In the genomic region with DNA sequence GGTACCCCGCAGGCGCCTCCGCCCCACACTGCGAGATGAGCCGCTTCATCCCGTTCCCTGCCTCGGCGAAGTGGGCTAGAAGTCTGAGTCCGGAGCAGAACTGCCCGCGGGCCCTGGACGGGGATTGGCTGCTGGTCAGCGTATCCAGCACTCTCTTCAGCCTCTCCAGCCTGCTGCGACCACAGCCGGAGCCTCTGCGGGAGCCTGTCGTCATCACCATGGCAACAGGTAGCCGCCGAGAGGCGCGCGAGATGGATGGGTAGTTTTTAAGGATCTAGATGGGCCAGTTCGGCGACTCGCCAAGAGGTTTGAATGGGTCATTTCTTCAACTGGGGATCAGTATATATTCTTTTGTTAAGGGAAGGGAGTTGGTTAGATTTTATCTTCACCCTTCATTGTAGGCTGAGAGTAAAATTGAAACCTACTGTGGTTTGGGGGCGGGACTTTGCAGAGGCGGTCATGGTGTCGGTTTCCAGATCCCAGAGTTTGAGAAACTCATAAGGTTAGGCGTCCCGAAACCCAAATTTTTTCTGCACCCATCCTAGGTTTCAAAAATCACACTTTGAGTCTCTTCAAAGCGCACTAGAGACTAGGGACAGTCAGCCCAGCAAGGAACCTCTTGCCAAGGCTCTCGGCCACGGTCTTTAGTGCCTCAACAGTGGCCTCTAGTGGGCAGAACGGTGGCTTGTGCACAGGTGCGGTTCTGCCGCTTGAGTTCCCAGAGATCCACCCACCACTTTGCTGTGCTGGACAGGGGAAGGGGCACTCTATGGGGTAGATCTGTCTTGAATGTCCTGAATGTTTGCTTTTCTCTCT, we compare ENCODE assay signal across 8 mouse cellular contexts. TPM values are rescaled to one million over a fixed set of nuclear protein-coding genes. Genes with fewer than 3 reads are reported as not detected.
DNase-seq lines count a peak whose midpoint lies in the region; ATAC-seq and TF ChIP-seq lines count a peak whose summit lies in the region.

No protein-coding gene starts in this region.

- H3K4me3 ChIP-seq in embryonic facial prominence, embryonic 14.5 days (ENCODE audit: low read depth, low read length): peak overlapping the region; percentile 66
- peak overlapping the region; percentile 77 to 92 for H3K4me3 ChIP-seq in liver, embryonic 14.5 days (ENCODE audit: insufficient read depth in 1 of 2, low read depth in 2 of 2, low read length in 2 of 2)
- peak overlapping the region; percentile 77 for H3K4me3 ChIP-seq in stomach, postnatal 0 days (ENCODE audit: low read depth, low read length)

- ATAC-seq in embryonic facial prominence, embryonic 14.5 days (ENCODE audit: low read depth): peak; percentile 17; the same call in 1 of the 2 replicates
- peak; percentile 26; the same call in 1 of the 2 replicates for ATAC-seq in liver, embryonic 14.5 days (ENCODE audit: insufficient read depth)
- ATAC-seq in stomach, postnatal 0 days (ENCODE audit: low FRiP score, low TSS enrichment): peak; percentile 9; the same call in 1 of the 2 replicates

- H3K4me1 ChIP-seq in embryonic facial prominence, embryonic 14.5 days (ENCODE audit: control insufficient read depth, insufficient read depth, low read length): peaks cover 5% of the 10 kb centered on the region
- peaks cover 7 to 16% of the 10 kb centered on the region in 2 experiments for H3K4me1 ChIP-seq in liver, embryonic 14.5 days (replicated peaks; ENCODE audit: control insufficient read depth in 2 of 2, insufficient read depth in 2 of 2, low read length in 1 of 2)
- no peaks in the 10 kb centered on the region for H3K4me1 ChIP-seq in stomach, postnatal 0 days (replicated peaks; ENCODE audit: control insufficient read depth, insufficient read depth)

- WGBS in embryonic facial prominence, embryonic 14.5 days: 1% methylated on average over 36 of the region's 36 CpGs
- WGBS in liver, embryonic 14.5 days (ENCODE audit: insufficient replicate concordance): under 1% methylated on average over 36 of the region's 36 CpGs
- under 1% methylated on average over 36 of the region's 36 CpGs for WGBS in stomach, postnatal 0 days

- H3K36me3 ChIP-seq in embryonic facial prominence, embryonic 14.5 days (ENCODE audit: control insufficient read depth, insufficient read depth, low read length): peaks cover 9% of the 10 kb centered on the region; the same call in 1 of the 2 replicates
- peaks cover 8% of the 10 kb centered on the region for H3K36me3 ChIP-seq in liver, embryonic 14.5 days (replicated peaks; ENCODE audit: control insufficient read depth, insufficient read depth, low read depth)
- H3K36me3 ChIP-seq in stomach, postnatal 0 days (ENCODE audit: control insufficient read depth, insufficient read depth, low read length): peaks cover 3% of the 10 kb centered on the region; the same call in 1 of the 2 replicates

- peak; percentile 90 to 91 for DNase-seq in B cell, adult 2 months
- peak; percentile 88 to 89 for DNase-seq in adrenal gland, postnatal 36 days
- DNase-seq in embryonic facial prominence, embryonic 14.5 days (ENCODE audit: low spot score): peak; percentile 89
- peak; percentile 74 to 82 for DNase-seq in heart, adult 9 months (ENCODE audit: low spot score in 2 of 2)
- peak; percentile 91 for DNase-seq in kidney, adult 9 months
- peak; percentile 70 to 81 (median 73) for DNase-seq in liver, embryonic 14.5 days (ENCODE audit: low read depth in 3 of 3, low spot score in 3 of 3)
- peak; percentile 85 for DNase-seq in neural tube, embryonic 10.5 days (ENCODE audit: extremely low spot score, low spot score)
- peak; percentile 90 for DNase-seq in stomach, postnatal 0 days (ENCODE audit: low spot score)

- peak; percentile 99 for TF ChIP-seq CTCF in liver, embryonic 14.5 days (IDR thresholded peaks at IDR 0.05; ENCODE audit: low read depth)
- TF ChIP-seq CTCF in stomach, postnatal 0 days (IDR thresholded peaks at IDR 0.05; ENCODE audit: low read depth): peak; percentile 91

- TF ChIP-seq EP300 in liver, embryonic 14.5 days (IDR thresholded peaks at IDR 0.05; ENCODE audit: low read depth): no peak
- TF ChIP-seq EP300 in stomach, postnatal 0 days (optimal IDR thresholded peaks at IDR 0.05): no peak

- peak overlapping the region; percentile 68 for H3K9ac ChIP-seq in embryonic facial prominence, embryonic 14.5 days (ENCODE audit: low read depth, low read length)
- H3K9ac ChIP-seq in liver, embryonic 14.5 days (replicated peaks): peak overlapping the region; percentile 84
- H3K9ac ChIP-seq in stomach, postnatal 0 days (ENCODE audit: low read length): peak overlapping the region; percentile 82

- H3K27ac ChIP-seq in embryonic facial prominence, embryonic 14.5 days (replicated peaks; ENCODE audit: low read depth, low read length): no peak overlapping the region; the same call in 1 of the 2 replicates
- H3K27ac ChIP-seq in liver, embryonic 14.5 days: peak overlapping the region; percentile 78
- H3K27ac ChIP-seq in stomach, postnatal 0 days (replicated peaks): peak overlapping the region; percentile 89

- H3K4me2 ChIP-seq in embryonic facial prominence, embryonic 14.5 days (ENCODE audit: low read depth, low read length): peak overlapping the region; percentile 97
- H3K4me2 ChIP-seq in liver, embryonic 14.5 days (ENCODE audit: low read depth): peak overlapping the region; percentile 88
- H3K4me2 ChIP-seq in stomach, postnatal 0 days (replicated peaks; ENCODE audit: low read depth): peak overlapping the region; percentile 96

- H3K9me3 ChIP-seq in embryonic facial prominence, embryonic 14.5 days (ENCODE audit: control insufficient read depth, low read length): no peaks in the 10 kb centered on the region
- peaks cover 5% of the 10 kb centered on the region for H3K9me3 ChIP-seq in liver, embryonic 14.5 days (ENCODE audit: control insufficient read depth, low read length)
- no peaks in the 10 kb centered on the region for H3K9me3 ChIP-seq in stomach, postnatal 0 days (ENCODE audit: control insufficient read depth, low read length)

- no peaks in the 10 kb centered on the region for H3K27me3 ChIP-seq in embryonic facial prominence, embryonic 14.5 days (replicated peaks; ENCODE audit: control insufficient read depth, insufficient read depth, low read length)
- no peaks in the 10 kb centered on the region for H3K27me3 ChIP-seq in liver, embryonic 14.5 days (ENCODE audit: control insufficient read depth, insufficient read depth, low read length)
- H3K27me3 ChIP-seq in stomach, postnatal 0 days (ENCODE audit: control insufficient read depth, insufficient read depth, low read length): no peaks in the 10 kb centered on the region

RNA-seq across cellular contexts. Expression of a gene that starts 4.8 kb away (rescaled TPM):
- total RNA-seq in adrenal gland, postnatal 36 days (2021): 10 to 100 TPM; 26.5 to 36.1 TPM
- polyA plus RNA-seq in embryonic facial prominence, embryonic 14.5 days (2014; fragmentation: Nextera tagmentation; extraction: Ambion mirVana): 8.9 and 11.6 TPM in 2 replicates
- polyA plus RNA-seq in liver, embryonic 14.5 days (2012; rRNA removed): 10.6 and 12.1 TPM in 2 replicates
- 4.7 and 4.8 TPM in 2 replicates for polyA plus RNA-seq in liver, embryonic 14.5 days (2014; fragmentation: Nextera tagmentation; extraction: Ambion mirVana)
- 10.7 and 12.2 TPM in 2 replicates for polyA plus RNA-seq in stomach, postnatal 0 days (2015; fragmentation: Nextera tagmentation; extraction: Ambion mirVana)

RNA-seq across cellular contexts. Expression of a gene that starts 4.8 kb away (rescaled TPM):
- 100 to 1,000 TPM; 178 to 181 TPM for total RNA-seq in adrenal gland, postnatal 36 days (2021)
- polyA plus RNA-seq in embryonic facial prominence, embryonic 14.5 days (2014; fragmentation: Nextera tagmentation; extraction: Ambion mirVana): 31.9 and 32.0 TPM in 2 replicates
- 10.4 and 10.6 TPM in 2 replicates for polyA plus RNA-seq in liver, embryonic 14.5 days (2012; rRNA removed)
- 24.0 and 28.7 TPM in 2 replicates for polyA plus RNA-seq in liver, embryonic 14.5 days (2014; fragmentation: Nextera tagmentation; extraction: Ambion mirVana)
- polyA plus RNA-seq in stomach, postnatal 0 days (2015; fragmentation: Nextera tagmentation; extraction: Ambion mirVana): 63.7 and 72.4 TPM in 2 replicates

RNA-seq across cellular contexts. Expression of a gene that starts 8.9 kb away (rescaled TPM):
- total RNA-seq in adrenal gland, postnatal 36 days (2021): 10 to 100 TPM; 37.0 to 45.9 TPM
- polyA plus RNA-seq in embryonic facial prominence, embryonic 14.5 days (2014; fragmentation: Nextera tagmentation; extraction: Ambion mirVana): 34.5 and 43.4 TPM in 2 replicates
- 17.0 and 19.6 TPM in 2 replicates for polyA plus RNA-seq in liver, embryonic 14.5 days (2012; rRNA removed)
- 4.9 and 5.9 TPM in 2 replicates for polyA plus RNA-seq in liver, embryonic 14.5 days (2014; fragmentation: Nextera tagmentation; extraction: Ambion mirVana)
- polyA plus RNA-seq in stomach, postnatal 0 days (2015; fragmentation: Nextera tagmentation; extraction: Ambion mirVana): 18.6 and 24.4 TPM in 2 replicates

RNA-seq across cellular contexts. Expression of a gene that starts 11.3 kb away (rescaled TPM):
- total RNA-seq in adrenal gland, postnatal 36 days (2021): 10 to 100 TPM; 29.2 to 30.2 TPM
- polyA plus RNA-seq in embryonic facial prominence, embryonic 14.5 days (2014; fragmentation: Nextera tagmentation; extraction: Ambion mirVana): 34.8 and 38.2 TPM in 2 replicates
- polyA plus RNA-seq in liver, embryonic 14.5 days (2012; rRNA removed): 11.1 and 14.7 TPM in 2 replicates
- polyA plus RNA-seq in liver, embryonic 14.5 days (2014; fragmentation: Nextera tagmentation; extraction: Ambion mirVana): 14.8 and 15.3 TPM in 2 replicates
- polyA plus RNA-seq in stomach, postnatal 0 days (2015; fragmentation: Nextera tagmentation; extraction: Ambion mirVana): 18.1 and 22.4 TPM in 2 replicates

RNA-seq across cellular contexts. Expression of a gene that starts 15.6 kb away (rescaled TPM):
- total RNA-seq in adrenal gland, postnatal 36 days (2021): not detected
- not detected in 2 replicates for polyA plus RNA-seq in embryonic facial prominence, embryonic 14.5 days (2014; fragmentation: Nextera tagmentation; extraction: Ambion mirVana)
- 0.36 and 0.44 TPM in 2 replicates for polyA plus RNA-seq in liver, embryonic 14.5 days (2012; rRNA removed)
- polyA plus RNA-seq in liver, embryonic 14.5 days (2014; fragmentation: Nextera tagmentation; extraction: Ambion mirVana): 0.20 and 0.29 TPM in 2 replicates
- polyA plus RNA-seq in stomach, postnatal 0 days (2015; fragmentation: Nextera tagmentation; extraction: Ambion mirVana): 1.1 TPM in 2 replicates
